Mouse (Mus musculus) MEL (cell line): ENCODE data around the gene Eif4ebp2. TPM values are rescaled to one million over a fixed set of nuclear protein-coding genes. Genes with fewer than 3 reads are reported as not detected.

Experiments
- DNase-seq: peaks from one replicate; pipeline ENCODE4 v3.0.0; 2011; ENCODE audit warnings: low read depth, low spot score
- H3K27ac ChIP-seq: 2 replicates; pipeline ENCODE4 v1.5.1; 2012; ENCODE audit warnings: low read depth, mild to moderate bottlenecking, control low read depth, low read length, moderate library complexity; ENCODE audit not compliant: control insufficient read depth
- H3K27me3 ChIP-seq, 2 experiments: fragments of 150-350 bp in 1 of 2; sonication (generic) in 1 of 2; 2 replicates each; pipeline ENCODE4 v1.6.1; 2012; ENCODE audit warnings: low read length in 2 of 2, mild to moderate bottlenecking in 2 of 2, improper control_type of control experiment in 1 of 2, moderate library complexity in 1 of 2; ENCODE audit not compliant: insufficient read depth in 2 of 2, control insufficient read depth in 1 of 2
- H3K36me3 ChIP-seq, 2 experiments: 2 replicates each; pipeline ENCODE4 v1.6.1; 2012 to 2014; ENCODE audit warnings: low read length in 2 of 2, improper control_type of control experiment in 1 of 2, inconsistent platforms in 1 of 2, mild to moderate bottlenecking in 1 of 2; ENCODE audit not compliant: insufficient read depth in 2 of 2, control insufficient read depth in 1 of 2
- H3K4me1 ChIP-seq, 2 experiments: fragments of 150-350 bp in 1 of 2; sonication (generic) in 1 of 2; 2 replicates each; pipeline ENCODE4 v1.6.1; 2012; ENCODE audit warnings: low read length in 2 of 2, improper control_type of control experiment in 1 of 2, mild to moderate bottlenecking in 1 of 2; ENCODE audit not compliant: insufficient read depth in 2 of 2, control insufficient read depth in 1 of 2
- H3K4me3 ChIP-seq, 2 experiments: fragments of 150-350 bp in 1 of 2; sonication (generic) in 1 of 2; 2 replicates each; pipeline ENCODE4 v1.5.1; 2012; ENCODE audit warnings: low read depth in 2 of 2, low read length in 2 of 2, mild to moderate bottlenecking in 2 of 2, moderate library complexity in 2 of 2, control low read depth in 1 of 2, improper control_type of control experiment in 1 of 2; ENCODE audit not compliant: control insufficient read depth in 1 of 2, insufficient read depth in 1 of 2
- H3K79me2 ChIP-seq: 2 replicates; pipeline ENCODE4 v1.6.1; 2012; ENCODE audit warnings: mild to moderate bottlenecking, low read length, moderate library complexity; ENCODE audit not compliant: control insufficient read depth, poor library complexity, insufficient read depth
- H3K9ac ChIP-seq: 2 replicates; pipeline ENCODE4 v1.6.1; 2012; ENCODE audit warnings: low read depth, mild to moderate bottlenecking, control low read depth, low read length, moderate library complexity; ENCODE audit not compliant: control insufficient read depth, poor library complexity, severe bottlenecking
- H3K9me3 ChIP-seq: fragments of 150-350 bp; sonication (generic); replicated peaks from 2 replicates; pipeline ENCODE4 v1.6.1; 2012; ENCODE audit warnings: mild to moderate bottlenecking, low read length, improper control_type of control experiment, moderate library complexity; ENCODE audit not compliant: insufficient read depth
- CHD1 ChIP-seq: IDR thresholded peaks from 2 replicates; pipeline ENCODE4 v1.6.1; 2012; ENCODE audit warnings: low read depth, mild to moderate bottlenecking, inconsistent platforms, low read length, improper control_type of control experiment
- ELF1 ChIP-seq: IDR thresholded peaks from 2 replicates; pipeline ENCODE4 v1.6.1; 2014; ENCODE audit warnings: low read depth, mild to moderate bottlenecking, inconsistent platforms, low read length, improper control_type of control experiment, moderate library complexity
- HCFC1 ChIP-seq: IDR thresholded peaks from 2 replicates; pipeline ENCODE4 v1.6.1; 2012; ENCODE audit warnings: low read depth, mild to moderate bottlenecking, inconsistent platforms, low read length, improper control_type of control experiment, moderate library complexity
- JUND ChIP-seq: IDR thresholded peaks from 2 replicates; pipeline ENCODE4 v1.6.1; 2011; ENCODE audit warnings: low read depth, mild to moderate bottlenecking, improper control_type of control experiment, low read length
- KAT2A ChIP-seq: conservative IDR thresholded peaks from 2 replicates; pipeline ENCODE4 v1.6.1; 2012; ENCODE audit warnings: low read depth, low read length, improper control_type of control experiment, inconsistent platforms
- MAZ ChIP-seq: IDR thresholded peaks from 2 replicates; pipeline ENCODE4 v1.6.1; 2012; ENCODE audit warnings: low read depth, mild to moderate bottlenecking, inconsistent platforms, low read length, improper control_type of control experiment
- MXI1 ChIP-seq: IDR thresholded peaks from 2 replicates; pipeline ENCODE4 v1.6.1; 2011; ENCODE audit warnings: mild to moderate bottlenecking, low read depth, low read length, improper control_type of control experiment
- MYB ChIP-seq: IDR thresholded peaks from 2 replicates; pipeline ENCODE4 v1.6.1; 2011; ENCODE audit warnings: mild to moderate bottlenecking, low read depth, low read length, improper control_type of control experiment
- NELFE ChIP-seq: IDR thresholded peaks from 2 replicates; pipeline ENCODE4 v1.6.1; 2011; ENCODE audit warnings: low read depth, low read length, improper control_type of control experiment
- NRF1 ChIP-seq: IDR thresholded peaks from 2 replicates; pipeline ENCODE4 v1.6.1; 2014; ENCODE audit warnings: low read depth, mild to moderate bottlenecking, inconsistent platforms, low read length, improper control_type of control experiment, moderate library complexity; ENCODE audit not compliant: poor library complexity, insufficient read depth, severe bottlenecking
- POLR2A ChIP-seq, 2 experiments: IDR thresholded peaks; 2 replicates each; pipeline ENCODE4 v1.6.1; 2011 to 2012; ENCODE audit warnings: low read length in 2 of 2, mild to moderate bottlenecking in 2 of 2, control low read depth in 1 of 2, improper control_type of control experiment in 1 of 2, low read depth in 1 of 2, moderate library complexity in 1 of 2; ENCODE audit not compliant: control insufficient read depth in 1 of 2, insufficient read depth in 1 of 2, poor library complexity in 1 of 2
- POLR2AphosphoS2 ChIP-seq: IDR thresholded peaks from 2 replicates; pipeline ENCODE4 v1.6.1; 2011; ENCODE audit warnings: low read length, improper control_type of control experiment
- SIN3A ChIP-seq: IDR thresholded peaks from 2 replicates; pipeline ENCODE4 v1.6.1; 2012; ENCODE audit warnings: low read length, improper control_type of control experiment, inconsistent platforms
- TBP ChIP-seq: IDR thresholded peaks from 2 replicates; pipeline ENCODE4 v1.8.0; 2011; ENCODE audit warnings: low read depth, low read length, improper control_type of control experiment
- TCF12 ChIP-seq: IDR thresholded peaks from 2 replicates; pipeline ENCODE4 v1.6.1; 2014; ENCODE audit warnings: low read depth, mild to moderate bottlenecking, inconsistent platforms, low read length, improper control_type of control experiment, moderate library complexity
- ZMIZ1 ChIP-seq: IDR thresholded peaks from 2 replicates; pipeline ENCODE4 v1.6.1; 2012; ENCODE audit warnings: low read depth, mild to moderate bottlenecking, inconsistent platforms, low read length, improper control_type of control experiment, moderate library complexity
- ZNF384 ChIP-seq: IDR thresholded peaks from 2 replicates; pipeline ENCODE4 v1.6.1; 2012; ENCODE audit warnings: low read depth, mild to moderate bottlenecking, inconsistent platforms, low read length, improper control_type of control experiment
- polyA plus RNA-seq, 2 experiments: library from polyadenylated mRNA; stranded (reverse) in 1 of 2; unstranded in 1 of 2; fragments of >175 nt in 1 of 2; fragments of >200 nt in 1 of 2; gene quantifications; 2 replicates each; pipeline versions ENCODE4 v1.2.1 to v1.2.4; 2012; ENCODE audit warnings: low replicate concordance in 2 of 2, low read depth in 1 of 2; ENCODE audit not compliant: insufficient read length in 2 of 2, insufficient read depth in 1 of 2, missing spikeins in 1 of 2
- total RNA-seq: library from RNA; depleted of rRNA; stranded (reverse); fragments of 300-350 nt; gene quantifications from 2 replicates; pipeline ENCODE4 v1.2.3, GENCODE M21; 2012

Gene Eif4ebp2
- total and polyA plus RNA-seq, 3 experiments = 17.1 to 186 (median 52.9) TPM

- no peaks in the 10 kb centered on the region for H3K27me3 ChIP-seq
- peak overlapping the region; percentile 87 for H3K9ac ChIP-seq
- H3K9me3 ChIP-seq = no peaks in the 10 kb centered on the region
- 0 out of 2 replicates have a peak, but pooled peaks have one; percentile 24 for TF ChIP-seq ELF1
- no peak for TF ChIP-seq MYB
- 0 out of 2 replicates have a peak, but pooled peaks have one; percentile 19 for TF ChIP-seq SIN3A
- TF ChIP-seq HCFC1 = 0 out of 2 replicates have a peak, but pooled peaks have one; percentile 60
- H3K79me2 ChIP-seq = peaks cover 7% of the 10 kb centered on the region
- DNase-seq = peak; percentile 47
- no peak overlapping the region for H3K27ac ChIP-seq
- H3K36me3 ChIP-seq = peaks cover 0 to 7% of the 10 kb centered on the region in 2 experiments; a peak in 2 of 4 replicates
- H3K4me3 ChIP-seq = peak overlapping the region; percentile 76 to 94
- H3K4me1 ChIP-seq = peaks cover 0 to 8% of the 10 kb centered on the region in 2 experiments; a peak in 2 of 4 replicates
Measured at GRCm38 (mm10) chr10:61476440-61477165, 24.1 kb upstream of the Eif4ebp2 start.

GRCm38 (mm10) chr10:61475594-61476439, 23.4 kb upstream of the Eif4ebp2 start, which contains the start of gene Lrrc20:
Gene Lrrc20 (plus strand): TSS chr10:61475801.
- Histone ChIP-seq H3K9ac (peak within 1 kb of the TSS; percentile 87), H3K79me2 (peaks cover 7% of the 10 kb centered on the region)
- TF ChIP-seq POLR2AphosphoS2 (peak; percentile 82), NRF1 (peak; percentile 71), POLR2A (IDR thresholded peaks at IDR 0.05; ENCODE audit: control insufficient read depth in 1 of 2, insufficient read depth in 1 of 2, low read depth in 1 of 2, low read length in 2 of 2, poor library complexity in 1 of 2) (peak; percentile 87 to 96), MXI1 (peak; percentile 50; the same call in 1 of the 2 replicates), ELF1 (0 out of 2 replicates have a peak, but pooled peaks have one; percentile 16), MYB (no peak), TBP (0 out of 2 replicates have a peak, but pooled peaks have one; percentile 32), TCF12 (0 out of 2 replicates have a peak, but pooled peaks have one; percentile 11), HCFC1 (no peak), JUND (no peak), KAT2A (no peak), CHD1 (no peak), NELFE (peak; percentile 91), MAZ (peak; percentile 37; the same call in 1 of the 2 replicates), ZNF384 (no peak), ZMIZ1 (0 out of 2 replicates have a peak, but pooled peaks have one; percentile 65), SIN3A (peak; percentile 52)
- TF ChIP-seq, all 39 proteins: peak for 11
- Histone ChIP-seq H3K9me3 (no peaks in the 10 kb centered on the region), H3K4me1 (peaks cover 0 to 8% of the 10 kb centered on the region in 2 experiments; a peak in 2 of 4 replicates), H3K36me3 (peaks cover 0 to 7% of the 10 kb centered on the region in 2 experiments; a peak in 2 of 4 replicates), H3K27ac (peak within 1 kb of the TSS; percentile 82), H3K27me3 (no peaks in the 10 kb centered on the region), H3K4me3 (peak within 1 kb of the TSS; percentile 76 to 94)
- DNase-seq = peak; percentile 98
